Mouse (Mus musculus): ENCODE data around the gene Btc. TPM values are rescaled to one million over a fixed set of nuclear protein-coding genes. Genes with fewer than 3 reads are reported as not detected.

Btc gene
- polyA plus RNA-seq, 1 experiment from 2014 or later = 0.14 TPM

Other genes with a start within 250 kb of the Btc start
- 3.1 and 4.0 TPM in 2 replicates for gene Parm1, start 114.6 kb upstream of the Btc start, polyA plus RNA-seq (2014; fragmentation: Nextera tagmentation; extraction: Ambion mirVana)

Measured in forebrain, embryonic 14.5 days (tissue).